Mouse (Mus musculus) forebrain, embryonic 15.5 days (tissue): Measurements from ENCODE around the gene Afm. TPM values are rescaled to one million over a fixed set of nuclear protein-coding genes. Genes with fewer than 3 reads are reported as not detected.

ENCODE experiments used
- ATAC-seq: fragments of 200-750 bp; cut with Nextera tagmentation; replicated peaks from 2 replicates; pipeline ENCODE4 v1.8.0; 2017; ENCODE audit warnings: mild to moderate bottlenecking, moderate TSS enrichment, moderate library complexity
- H3K27ac ChIP-seq: fragments of 300-500 bp; sonication (generic); replicated peaks from 2 replicates; pipeline ENCODE4 v1.5.1; 2015; ENCODE audit warnings: mild to moderate bottlenecking, inconsistent platforms
- H3K27me3 ChIP-seq: fragments of 300-500 bp; sonication (generic); 2 replicates; pipeline ENCODE4 v1.6.1; 2015; ENCODE audit warnings: inconsistent platforms
- H3K36me3 ChIP-seq: fragments of 300-500 bp; sonication (generic); 2 replicates; pipeline ENCODE4 v1.6.1; 2015; ENCODE audit warnings: mild to moderate bottlenecking, inconsistent platforms
- H3K4me1 ChIP-seq: fragments of 300-500 bp; sonication (generic); 2 replicates; pipeline ENCODE4 v1.6.1; 2015; ENCODE audit warnings: inconsistent platforms
- H3K4me2 ChIP-seq: fragments of 300-500 bp; sonication (generic); replicated peaks from 2 replicates; pipeline ENCODE4 v1.6.1; 2015; ENCODE audit warnings: mild to moderate bottlenecking, inconsistent platforms
- H3K4me3 ChIP-seq: fragments of 300-500 bp; sonication (generic); 2 replicates; pipeline ENCODE4 v1.5.1; 2015; ENCODE audit warnings: mild to moderate bottlenecking, inconsistent platforms
- H3K9ac ChIP-seq: fragments of 300-500 bp; sonication (generic); replicated peaks from 2 replicates; pipeline ENCODE4 v1.6.1; 2015; ENCODE audit warnings: mild to moderate bottlenecking, inconsistent platforms
- H3K9me3 ChIP-seq: fragments of 300-500 bp; sonication (generic); 2 replicates; pipeline ENCODE4 v1.6.1; 2016; ENCODE audit warnings: inconsistent platforms
- WGBS: fragments of 180-500 bp; shearing (Covaris S2); methylation state at CpG from one replicate; pipeline ENCODE4 v1.1.7; 2015; ENCODE audit warnings: mixed read lengths; 5-methylcytosine and 5-hydroxymethylcytosine counted together
- polyA plus RNA-seq: library from polyadenylated mRNA; unstranded; fragments of >200 nt; fragmentation: Nextera tagmentation; extraction: Ambion mirVana; gene quantifications from 2 replicates; pipeline ENCODE4 v1.2.1, GENCODE M21; 2015

Gene Afm
- polyA plus RNA-seq, 1 experiment from 2014 or later = not detected

- H3K9ac ChIP-seq = no peak overlapping the region
- no peaks in the 10 kb centered on the region for H3K27me3 ChIP-seq
- ATAC-seq = no peak
- no peaks in the 10 kb centered on the region for H3K9me3 ChIP-seq
- 91% methylated on average over 11 of the region's 11 CpGs for WGBS
- H3K4me1 ChIP-seq = no peaks in the 10 kb centered on the region
- H3K36me3 ChIP-seq = no peaks in the 10 kb centered on the region
- no peak overlapping the region for H3K4me3 ChIP-seq
- no peak overlapping the region for H3K4me2 ChIP-seq
- no peak overlapping the region for H3K27ac ChIP-seq
Observed at GRCm38 (mm10) chr5:90561721-90562275, 43.1 kb downstream of the Afm start.

- 76% methylated on average over 4 of the region's 4 CpGs for WGBS
- H3K4me3 ChIP-seq = no peak overlapping the region
- no peaks in the 10 kb centered on the region for H3K27me3 ChIP-seq
- no peak overlapping the region for H3K4me2 ChIP-seq
- H3K4me1 ChIP-seq = no peaks in the 10 kb centered on the region
- H3K27ac ChIP-seq = no peak overlapping the region
- no peaks in the 10 kb centered on the region for H3K36me3 ChIP-seq
- H3K9ac ChIP-seq = no peak overlapping the region
- no peaks in the 10 kb centered on the region for H3K9me3 ChIP-seq
- ATAC-seq = no peak
Observed at GRCm38 (mm10) chr5:90562880-90563279, 44.1 kb downstream of the Afm start.

- 84% methylated on average over 4 of the region's 4 CpGs for WGBS
Observed at GRCm38 (mm10) chr5:90564161-90564560, 45.4 kb downstream of the Afm start.

GRCm38 (mm10) chr5:90565205-90565604, 46.5 kb downstream of the Afm start:
- no peaks in the 10 kb centered on the region for H3K4me1 ChIP-seq
- no peak for ATAC-seq
- H3K4me2 ChIP-seq = no peak overlapping the region
- no peaks in the 10 kb centered on the region for H3K9me3 ChIP-seq
- no peak overlapping the region for H3K9ac ChIP-seq
- WGBS = 81% methylated on average over 6 of the region's 6 CpGs
- H3K4me3 ChIP-seq = no peak overlapping the region
- H3K27me3 ChIP-seq = no peaks in the 10 kb centered on the region
- no peak overlapping the region for H3K27ac ChIP-seq
- H3K36me3 ChIP-seq = no peaks in the 10 kb centered on the region

More at GRCm38 (mm10) chr5:90564161-90564560, 45.4 kb downstream of the Afm start:
- Histone ChIP-seq H3K27me3 (no peaks in the 10 kb centered on the region), H3K4me3 (no peak overlapping the region), H3K4me2 (no peak overlapping the region), H3K9me3 (no peaks in the 10 kb centered on the region), H3K4me1 (no peaks in the 10 kb centered on the region), H3K36me3 (no peaks in the 10 kb centered on the region), H3K27ac (no peak overlapping the region), H3K9ac (no peak overlapping the region)
- no peak for ATAC-seq

GRCm38 (mm10) chr5:90567788-90568187, 49.1 kb downstream of the Afm start:
- H3K36me3 ChIP-seq = no peaks in the 10 kb centered on the region
- H3K9me3 ChIP-seq = no peaks in the 10 kb centered on the region
- WGBS = 84% methylated on average over 5 of the region's 5 CpGs
- H3K27me3 ChIP-seq = no peaks in the 10 kb centered on the region
- H3K4me2 ChIP-seq = no peak overlapping the region
- no peak overlapping the region for H3K27ac ChIP-seq
- no peak overlapping the region for H3K9ac ChIP-seq
- no peak for ATAC-seq
- H3K4me3 ChIP-seq = no peak overlapping the region
- H3K4me1 ChIP-seq = no peaks in the 10 kb centered on the region

- Histone ChIP-seq H3K27ac (no peak overlapping the region), H3K4me3 (no peak overlapping the region), H3K36me3 (no peaks in the 10 kb centered on the region), H3K4me1 (no peaks in the 10 kb centered on the region), H3K9me3 (no peaks in the 10 kb centered on the region), H3K27me3 (no peaks in the 10 kb centered on the region), H3K4me2 (no peak overlapping the region), H3K9ac (no peak overlapping the region)
- ATAC-seq = no peak
Observed at GRCm38 (mm10) chr5:90568338-90568737, 49.6 kb downstream of the Afm start.

- no peak for ATAC-seq
- H3K4me1 ChIP-seq = no peaks in the 10 kb centered on the region
- H3K4me3 ChIP-seq = no peak overlapping the region
- H3K27ac ChIP-seq = no peak overlapping the region
- H3K36me3 ChIP-seq = no peaks in the 10 kb centered on the region
- no peaks in the 10 kb centered on the region for H3K27me3 ChIP-seq
- no peak overlapping the region for H3K4me2 ChIP-seq
- WGBS = 45% methylated on average over 3 of the region's 3 CpGs
- no peaks in the 10 kb centered on the region for H3K9me3 ChIP-seq
- H3K9ac ChIP-seq = no peak overlapping the region
Observed at GRCm38 (mm10) chr5:90571216-90571615, 52.5 kb downstream of the Afm start.

GRCm38 (mm10) chr5:90577751-90578150, 59.0 kb downstream of the Afm start:
- 92% methylated on average over 9 of the region's 9 CpGs for WGBS
- H3K27ac ChIP-seq = no peak overlapping the region
- H3K9me3 ChIP-seq = no peaks in the 10 kb centered on the region
- ATAC-seq = no peak
- H3K4me1 ChIP-seq = no peaks in the 10 kb centered on the region
- no peak overlapping the region for H3K4me3 ChIP-seq
- H3K9ac ChIP-seq = no peak overlapping the region
- no peaks in the 10 kb centered on the region for H3K36me3 ChIP-seq
- no peaks in the 10 kb centered on the region for H3K27me3 ChIP-seq
- H3K4me2 ChIP-seq = no peak overlapping the region

GRCm38 (mm10) chr5:90579556-90579955, 60.8 kb downstream of the Afm start:
- no peak overlapping the region for H3K4me2 ChIP-seq
- H3K27me3 ChIP-seq = no peaks in the 10 kb centered on the region
- no peak overlapping the region for H3K27ac ChIP-seq
- H3K9me3 ChIP-seq = no peaks in the 10 kb centered on the region
- no peaks in the 10 kb centered on the region for H3K4me1 ChIP-seq
- no peak overlapping the region for H3K4me3 ChIP-seq
- ATAC-seq = no peak
- H3K9ac ChIP-seq = no peak overlapping the region
- 91% methylated on average over 9 of the region's 9 CpGs for WGBS
- no peaks in the 10 kb centered on the region for H3K36me3 ChIP-seq

GRCm38 (mm10) chr5:90582179-90582578, 63.4 kb downstream of the Afm start:
- Histone ChIP-seq H3K36me3 (no peaks in the 10 kb centered on the region), H3K9me3 (no peaks in the 10 kb centered on the region), H3K4me1 (no peaks in the 10 kb centered on the region), H3K27ac (no peak overlapping the region), H3K27me3 (no peaks in the 10 kb centered on the region), H3K4me2 (no peak overlapping the region), H3K4me3 (no peak overlapping the region), H3K9ac (no peak overlapping the region)
- WGBS = 91% methylated on average over 6 of the region's 6 CpGs
- ATAC-seq = no peak

GRCm38 (mm10) chr5:90584799-90585198, 66.1 kb downstream of the Afm start:
- H3K27ac ChIP-seq = no peak overlapping the region
- no peak overlapping the region for H3K9ac ChIP-seq
- ATAC-seq = no peak
- no peak overlapping the region for H3K4me2 ChIP-seq
- 0 out of 2 replicates have a peak, but pooled peaks cover 5% of the 10 kb centered on the region for H3K4me1 ChIP-seq
- no peaks in the 10 kb centered on the region for H3K36me3 ChIP-seq
- no peak overlapping the region for H3K4me3 ChIP-seq
- H3K9me3 ChIP-seq = no peaks in the 10 kb centered on the region
- 72% methylated on average over 7 of the region's 7 CpGs for WGBS
- H3K27me3 ChIP-seq = no peaks in the 10 kb centered on the region

- Histone ChIP-seq H3K9ac (no peak overlapping the region), H3K4me2 (no peak overlapping the region), H3K27ac (no peak overlapping the region), H3K27me3 (no peaks in the 10 kb centered on the region), H3K9me3 (no peaks in the 10 kb centered on the region), H3K4me3 (no peak overlapping the region), H3K36me3 (no peaks in the 10 kb centered on the region), H3K4me1 (0 out of 2 replicates have a peak, but pooled peaks cover 5% of the 10 kb centered on the region)
- ATAC-seq = no peak
- whole genome bisulfite sequencing = 82% methylated on average over 5 of the region's 5 CpGs
Observed at GRCm38 (mm10) chr5:90586511-90586910, 67.8 kb downstream of the Afm start.

- H3K27me3 ChIP-seq = no peaks in the 10 kb centered on the region
- H3K9me3 ChIP-seq = no peaks in the 10 kb centered on the region
- H3K4me2 ChIP-seq = no peak overlapping the region
- no peak overlapping the region for H3K27ac ChIP-seq
- H3K36me3 ChIP-seq = no peaks in the 10 kb centered on the region
- no peak for ATAC-seq
- WGBS = 95% methylated on average over 5 of the region's 5 CpGs
- H3K4me3 ChIP-seq = no peak overlapping the region
- 0 out of 2 replicates have a peak, but pooled peaks cover 5% of the 10 kb centered on the region for H3K4me1 ChIP-seq
- H3K9ac ChIP-seq = no peak overlapping the region
Observed at GRCm38 (mm10) chr5:90588104-90588503, 69.4 kb downstream of the Afm start.
